ENCODE assay signal across 13 mouse cellular contexts in genomic region chr11:99873089-99873488, GRCm38 (mm10). TPM values are rescaled to one million over a fixed set of nuclear protein-coding genes. Genes with fewer than 3 reads are reported as not detected.
"Had no signal": no experiment of that assay in that cellular context is flagged by ENCODE, and none has a peak within 500 bp of the region (broad histone marks: within the 10 kb centered on the region; RNA-seq: fewer than 3 reads in every experiment).

Gene Krtap9-1 (plus strand): TSS chr11:99873389.

RNA-seq across cellular contexts. Expression of gene Krtap9-1, which starts in this region (rescaled TPM):
- polyA plus RNA-seq: neural tube, embryonic 13.5 days; neural tube, embryonic 14.5 days; neural tube, embryonic 15.5 days; small intestine, adult 2 months; spleen, adult 2 months; stomach, embryonic 14.5 days; stomach, embryonic 15.5 days; stomach, embryonic 16.5 days; stomach, postnatal 0 days; testis, adult 2 months; thymus, adult 2 months; thymus, postnatal 0 days; urinary bladder, adult 2 months had no signal
